Mouse (Mus musculus): ENCODE measurements around the gene Ascl3. TPM values are rescaled to one million over a fixed set of nuclear protein-coding genes. Genes with fewer than 3 reads are reported as not detected.

Ascl3 gene
- polyA plus RNA-seq, 1 experiment from 2014 or later: not detected

GRCm38 (mm10) chr7:109741703-109742102 lies 10.2 kb upstream of the Ascl3 start:
- no peak for ATAC-seq
- H3K27me3 ChIP-seq (replicated peaks): no peaks in the 10 kb centered on the region
- H3K4me2 ChIP-seq (replicated peaks): no peak overlapping the region
- H3K4me1 ChIP-seq (replicated peaks): no peaks in the 10 kb centered on the region
- no peak overlapping the region for H3K4me3 ChIP-seq (replicated peaks)
- no peak overlapping the region for H3K9ac ChIP-seq
- peaks cover 10% of the 10 kb centered on the region; the same call in 1 of the 2 replicates for H3K36me3 ChIP-seq
- no peak overlapping the region for H3K27ac ChIP-seq
- 83% methylated on average over 4 of the region's 4 CpGs for WGBS
- H3K9me3 ChIP-seq: no peaks in the 10 kb centered on the region; the same call in 1 of the 2 replicates

- Histone ChIP-seq H3K27me3 (replicated peaks) (no peaks in the 10 kb centered on the region), H3K4me3 (replicated peaks) (no peak overlapping the region), H3K27ac (no peak overlapping the region), H3K4me2 (replicated peaks) (no peak overlapping the region), H3K36me3 (peaks cover 12% of the 10 kb centered on the region; the same call in 1 of the 2 replicates), H3K9ac (no peak overlapping the region), H3K4me1 (replicated peaks) (no peaks in the 10 kb centered on the region), H3K9me3 (no peaks in the 10 kb centered on the region; the same call in 1 of the 2 replicates)
- ATAC-seq: no peak
- WGBS: 81% methylated on average over 1 of the region's 1 CpGs
These were observed 9.5 kb upstream of the Ascl3 start for GRCm38 (mm10) chr7:109741060-109741459.

DNA sequence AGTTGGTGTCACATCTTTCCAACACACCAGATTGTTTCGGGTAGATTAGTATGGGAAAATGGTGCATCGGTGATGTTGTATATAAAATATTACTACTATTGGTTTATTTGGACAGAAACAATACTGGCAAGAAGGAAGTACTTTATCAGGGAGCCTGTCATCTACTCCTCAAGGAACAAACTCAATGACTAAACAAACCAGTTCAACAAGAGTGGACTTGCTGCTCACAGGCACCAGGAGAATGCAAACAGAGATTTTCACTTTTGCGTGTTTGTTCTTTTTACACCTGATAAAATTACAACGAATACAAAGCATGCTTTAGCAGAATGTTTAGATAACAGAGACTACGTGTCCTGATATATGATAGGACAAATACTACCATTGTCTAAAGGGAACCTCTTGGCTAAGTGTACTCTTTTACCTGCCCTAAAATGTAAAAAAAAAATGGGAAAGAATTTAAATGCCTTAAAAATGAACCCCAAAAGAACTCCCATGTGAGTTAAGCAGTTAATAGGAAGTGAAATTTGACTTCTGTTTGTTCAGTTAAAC lies 8.4 kb upstream of the Ascl3 start:
- H3K27me3 ChIP-seq (replicated peaks): no peaks in the 10 kb centered on the region
- 48% methylated on average over 5 of the region's 5 CpGs for WGBS
- no peak overlapping the region for H3K4me3 ChIP-seq (replicated peaks)
- H3K36me3 ChIP-seq: 0 out of 2 replicates have a peak, but pooled peaks cover 10% of the 10 kb centered on the region
- no peak overlapping the region for H3K27ac ChIP-seq
- no peaks in the 10 kb centered on the region for H3K4me1 ChIP-seq (replicated peaks)
- ATAC-seq: peak; percentile 82
- no peak overlapping the region for H3K9ac ChIP-seq
- no peak overlapping the region for H3K4me2 ChIP-seq (replicated peaks)
- H3K9me3 ChIP-seq: no peaks in the 10 kb centered on the region; the same call in 1 of the 2 replicates

DNA sequence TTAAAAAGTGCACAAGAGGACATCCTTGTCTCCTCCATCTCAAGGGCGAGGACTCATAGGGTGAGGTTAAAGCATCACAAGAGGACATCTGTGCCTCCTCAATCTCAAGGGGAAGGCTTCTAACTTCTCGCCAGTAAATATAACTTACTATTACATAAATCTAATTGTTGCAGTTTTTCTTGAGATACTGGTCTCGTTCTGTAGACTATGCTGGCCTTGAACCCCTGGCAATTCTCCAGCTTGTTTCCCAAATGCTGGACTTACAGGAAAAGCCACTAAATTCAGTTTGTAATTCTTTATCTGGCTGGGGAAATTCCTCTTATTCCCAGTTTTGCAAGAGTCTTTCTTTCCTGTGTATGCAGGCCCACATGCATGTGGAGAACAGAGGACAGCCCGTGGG lies 3.3 kb upstream of the Ascl3 start:
- H3K4me2 ChIP-seq (replicated peaks): no peak overlapping the region
- WGBS: 68% methylated on average over 4 of the region's 4 CpGs
- no peak overlapping the region for H3K9ac ChIP-seq
- H3K27ac ChIP-seq: no peak overlapping the region
- ATAC-seq: no peak
- H3K4me3 ChIP-seq (replicated peaks): no peak overlapping the region
- H3K4me1 ChIP-seq (replicated peaks): no peaks in the 10 kb centered on the region
- H3K9me3 ChIP-seq: no peaks in the 10 kb centered on the region
- 0 out of 2 replicates have a peak, but pooled peaks cover 3% of the 10 kb centered on the region for H3K36me3 ChIP-seq
- H3K27me3 ChIP-seq (replicated peaks): no peaks in the 10 kb centered on the region

DNA sequence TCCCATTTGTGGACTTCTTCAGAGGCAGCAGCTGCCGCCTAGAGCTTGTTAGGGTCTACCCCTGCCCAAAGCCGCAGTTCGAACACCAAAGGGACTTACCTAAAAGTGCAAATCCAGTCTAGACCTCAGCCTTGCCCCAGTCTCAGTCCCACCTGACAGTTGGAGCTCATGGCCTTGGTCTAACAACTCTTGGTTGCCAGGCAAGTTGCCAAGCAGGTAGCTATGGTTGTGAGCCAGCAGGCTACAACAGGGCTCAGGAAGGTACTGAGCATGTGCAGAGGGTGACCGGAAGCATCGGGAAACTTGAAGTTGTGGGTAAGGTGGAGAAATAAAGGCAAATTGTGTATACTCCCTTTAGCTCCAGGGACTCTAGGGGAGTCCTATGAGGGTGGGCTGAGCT lies 7.8 kb downstream of the Ascl3 start, which contains the start of gene BC051019:
Gene BC051019, minus strand, starts transcription at position 154 of the 400 bp plus-strand sequence.
- no peaks in the 10 kb centered on the region for H3K36me3 ChIP-seq
- H3K4me1 ChIP-seq (replicated peaks): no peaks in the 10 kb centered on the region
- H3K9ac ChIP-seq: no peak within 1 kb of the TSS
- no peaks in the 10 kb centered on the region for H3K9me3 ChIP-seq
- no peak for ATAC-seq
- no peak within 1 kb of the TSS for H3K4me2 ChIP-seq (replicated peaks)
- H3K27ac ChIP-seq: no peak within 1 kb of the TSS
- no peak within 1 kb of the TSS for H3K4me3 ChIP-seq (replicated peaks)
- no peaks in the 10 kb centered on the region for H3K27me3 ChIP-seq (replicated peaks)
- WGBS: 94% methylated on average over 5 of the region's 5 CpGs

DNA sequence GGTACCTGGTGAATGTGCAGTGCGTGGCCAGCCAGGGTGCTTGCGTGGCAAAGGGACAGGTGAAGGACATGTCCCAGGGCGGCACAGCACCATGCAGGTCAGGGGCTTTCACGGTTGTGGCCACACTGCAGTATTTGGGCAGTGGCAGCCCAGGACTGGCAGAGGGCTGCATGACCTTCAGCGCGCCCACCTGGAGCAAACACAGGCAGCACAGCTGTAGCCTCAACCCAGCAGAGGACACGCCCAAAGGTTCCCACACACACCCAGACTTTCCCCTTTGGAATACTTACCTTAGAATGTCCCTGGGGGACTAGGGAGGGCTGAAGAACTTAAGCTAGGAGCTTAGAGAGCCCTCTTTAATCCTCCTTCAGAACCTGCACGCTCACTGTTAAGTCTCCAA lies 8.4 kb downstream of the Ascl3 start:
- Histone ChIP-seq H3K27me3 (replicated peaks) (no peaks in the 10 kb centered on the region), H3K36me3 (no peaks in the 10 kb centered on the region), H3K27ac (no peak overlapping the region), H3K4me3 (replicated peaks) (no peak overlapping the region), H3K4me1 (replicated peaks) (no peaks in the 10 kb centered on the region), H3K4me2 (replicated peaks) (no peak overlapping the region), H3K9ac (no peak overlapping the region), H3K9me3 (no peaks in the 10 kb centered on the region)
- ATAC-seq: peak; percentile 45; the same call in 1 of the 2 replicates
- WGBS: 86% methylated on average over 8 of the region's 8 CpGs

GRCm38 (mm10) chr7:109722618-109723017 lies 8.9 kb downstream of the Ascl3 start:
- 95% methylated on average over 2 of the region's 2 CpGs for WGBS
- H3K4me1 ChIP-seq (replicated peaks): no peaks in the 10 kb centered on the region
- ATAC-seq: no peak

DNA sequence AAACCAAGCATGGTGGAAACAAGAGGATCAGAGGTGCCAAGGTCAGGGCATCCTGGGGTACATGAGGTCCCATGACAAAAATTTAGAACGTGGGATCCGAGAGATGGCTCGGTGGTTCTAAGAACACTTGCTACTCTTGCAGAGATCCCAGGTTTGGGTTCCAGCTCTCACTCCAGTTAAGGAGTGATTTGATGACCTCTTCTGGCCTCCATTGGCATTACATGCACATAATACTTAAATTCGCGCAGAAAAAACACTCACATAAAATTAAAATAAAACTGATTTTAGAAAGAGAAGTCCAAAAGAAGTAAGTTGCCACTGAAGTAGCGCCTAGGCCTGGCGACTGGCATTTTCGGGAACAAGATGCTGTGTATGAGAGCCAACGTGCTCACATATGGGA lies 12.2 kb downstream of the Ascl3 start:
- Histone ChIP-seq H3K9ac (no peak overlapping the region), H3K27me3 (replicated peaks) (no peaks in the 10 kb centered on the region), H3K36me3 (no peaks in the 10 kb centered on the region), H3K4me3 (replicated peaks) (no peak overlapping the region), H3K9me3 (no peaks in the 10 kb centered on the region), H3K4me2 (replicated peaks) (no peak overlapping the region), H3K4me1 (replicated peaks) (no peaks in the 10 kb centered on the region), H3K27ac (no peak overlapping the region)
- no peak for ATAC-seq
- 64% methylated on average over 9 of the region's 9 CpGs for WGBS

More at GRCm38 (mm10) chr7:109722618-109723017, 8.9 kb downstream of the Ascl3 start:
- Histone ChIP-seq H3K4me3 (replicated peaks) (no peak overlapping the region), H3K36me3 (no peaks in the 10 kb centered on the region), H3K9ac (no peak overlapping the region), H3K27me3 (replicated peaks) (no peaks in the 10 kb centered on the region), H3K27ac (no peak overlapping the region), H3K9me3 (no peaks in the 10 kb centered on the region), H3K4me2 (replicated peaks) (no peak overlapping the region)

GRCm38 (mm10) chr7:109713434-109713982 lies 18.0 kb downstream of the Ascl3 start:
- Histone ChIP-seq H3K9me3 (no peaks in the 10 kb centered on the region), H3K27ac (no peak overlapping the region), H3K4me3 (replicated peaks) (no peak overlapping the region), H3K4me2 (replicated peaks) (no peak overlapping the region), H3K4me1 (replicated peaks) (0 out of 2 replicates have a peak, but pooled peaks cover 3% of the 10 kb centered on the region), H3K27me3 (replicated peaks) (no peaks in the 10 kb centered on the region), H3K9ac (no peak overlapping the region), H3K36me3 (no peaks in the 10 kb centered on the region; the same call in 1 of the 2 replicates)
- 91% methylated on average over 2 of the region's 2 CpGs for WGBS
- no peak for ATAC-seq

DNA sequence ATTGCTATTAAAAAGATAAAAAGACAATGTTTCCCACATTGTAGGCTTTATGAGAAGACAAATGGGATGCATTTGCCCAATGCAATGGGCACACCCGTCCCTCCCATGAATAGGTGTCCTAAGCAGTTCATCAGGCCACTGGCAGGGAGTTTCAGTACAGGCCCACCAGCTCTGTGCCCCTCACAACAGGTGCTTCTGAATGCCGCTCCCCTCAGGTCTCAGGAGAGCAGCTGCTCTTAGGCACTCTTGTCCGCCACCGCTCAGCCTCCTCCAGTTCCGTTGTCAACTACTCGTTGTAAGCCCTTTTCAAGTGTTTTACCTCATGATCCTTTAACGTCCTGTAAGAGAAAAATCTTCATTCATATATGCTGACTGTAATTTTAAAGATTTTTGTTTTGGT lies 19.3 kb downstream of the Ascl3 start:
- no peak overlapping the region for H3K4me2 ChIP-seq (replicated peaks)

DNA sequence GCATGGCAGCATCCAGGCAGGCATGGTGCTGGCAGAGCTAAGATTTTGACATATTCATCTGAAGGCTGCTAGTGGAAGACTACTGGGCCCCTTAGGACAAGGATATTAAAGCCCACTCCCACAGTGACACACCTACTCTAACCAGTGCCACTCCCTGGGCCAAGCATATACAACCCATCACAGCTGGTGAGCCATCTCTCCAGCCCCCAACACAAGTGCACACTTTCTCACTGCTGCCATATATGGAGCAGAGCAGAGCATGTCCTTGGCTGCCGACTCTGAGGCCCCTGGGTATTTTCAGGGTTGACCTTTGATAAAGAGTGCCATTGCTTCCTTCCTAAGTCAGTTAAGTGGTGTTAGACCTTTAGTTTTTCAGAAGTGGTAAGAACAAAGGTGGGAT lies 21.5 kb downstream of the Ascl3 start:
- WGBS: 36% methylated on average over 1 of the region's 1 CpGs
- Histone ChIP-seq H3K4me2 (replicated peaks) (no peak overlapping the region), H3K4me1 (replicated peaks) (0 out of 2 replicates have a peak, but pooled peaks cover 3% of the 10 kb centered on the region), H3K4me3 (replicated peaks) (no peak overlapping the region), H3K27ac (no peak overlapping the region), H3K9me3 (no peaks in the 10 kb centered on the region), H3K27me3 (replicated peaks) (no peaks in the 10 kb centered on the region), H3K9ac (no peak overlapping the region), H3K36me3 (no peaks in the 10 kb centered on the region; the same call in 1 of the 2 replicates)
- no peak for ATAC-seq

More for the DNA sequence above, 19.3 kb downstream of the Ascl3 start:
- no peak for ATAC-seq
- Histone ChIP-seq H3K27me3 (replicated peaks) (no peaks in the 10 kb centered on the region), H3K27ac (no peak overlapping the region), H3K9me3 (no peaks in the 10 kb centered on the region), H3K4me3 (replicated peaks) (no peak overlapping the region), H3K4me1 (replicated peaks) (0 out of 2 replicates have a peak, but pooled peaks cover 3% of the 10 kb centered on the region), H3K9ac (no peak overlapping the region), H3K36me3 (no peaks in the 10 kb centered on the region; the same call in 1 of the 2 replicates)
- WGBS: 89% methylated on average over 7 of the region's 7 CpGs

DNA sequence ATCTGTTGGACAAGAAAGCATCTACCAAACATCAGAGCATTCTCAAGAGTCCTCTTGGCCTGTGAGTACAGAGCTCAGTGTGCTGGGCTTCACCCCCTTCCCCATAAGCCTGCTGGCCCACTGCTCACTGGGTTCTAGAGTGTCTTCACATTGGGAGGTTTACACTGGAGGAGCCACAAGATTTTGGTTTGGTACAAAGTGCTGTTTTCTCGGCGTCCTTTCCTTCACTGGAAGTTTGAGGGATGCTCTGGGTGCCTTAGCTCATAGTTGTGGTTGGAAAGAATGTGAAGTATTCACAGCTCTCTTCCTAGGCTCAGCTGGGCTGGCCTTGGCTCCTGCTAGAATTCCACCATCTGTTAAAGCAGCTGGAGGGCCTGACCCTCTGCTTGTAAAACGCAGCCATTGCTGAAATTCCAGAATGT lies 22.6 kb downstream of the Ascl3 start:
- Histone ChIP-seq H3K4me2 (replicated peaks) (no peak overlapping the region), H3K4me3 (replicated peaks) (no peak overlapping the region), H3K27me3 (replicated peaks) (no peaks in the 10 kb centered on the region), H3K9ac (no peak overlapping the region), H3K4me1 (replicated peaks) (0 out of 2 replicates have a peak, but pooled peaks cover 3% of the 10 kb centered on the region), H3K9me3 (no peaks in the 10 kb centered on the region), H3K36me3 (no peaks in the 10 kb centered on the region; the same call in 1 of the 2 replicates), H3K27ac (peak overlapping the region; percentile 38)
- 21% methylated on average over 3 of the region's 3 CpGs for WGBS
- peak; percentile 52; the same call in 1 of the 2 replicates for ATAC-seq

Data from intestine, embryonic 15.5 days (tissue).